Mouse (Mus musculus) naive thymus-derived CD4-positive, alpha-beta T cell, adult 5 months (primary cell): ENCODE data around the gene Gm8011. TPM values are rescaled to one million over a fixed set of nuclear protein-coding genes. Genes with fewer than 3 reads are reported as not detected.

Source experiments
- polyA plus RNA-seq: library from polyadenylated mRNA; unstranded; fragments of 100-300 nt; shearing (Covaris generic); gene quantifications from one replicate; pipeline ENCODE4 v1.2.1, GENCODE M21; 2017

Gene Gm8011
- not detected for polyA plus RNA-seq

GRCm38 (mm10) chr14:42463581-42463980, at the start of gene Gm8011:
Gm8011 (plus strand) TSS chr14:42463881.

GRCm38 (mm10) chr14:42439573-42439972, 24.1 kb upstream of the Gm8011 start, which contains the start of gene Gm8005:
Gm8005 (minus strand) TSS chr14:42439673.

DNA sequence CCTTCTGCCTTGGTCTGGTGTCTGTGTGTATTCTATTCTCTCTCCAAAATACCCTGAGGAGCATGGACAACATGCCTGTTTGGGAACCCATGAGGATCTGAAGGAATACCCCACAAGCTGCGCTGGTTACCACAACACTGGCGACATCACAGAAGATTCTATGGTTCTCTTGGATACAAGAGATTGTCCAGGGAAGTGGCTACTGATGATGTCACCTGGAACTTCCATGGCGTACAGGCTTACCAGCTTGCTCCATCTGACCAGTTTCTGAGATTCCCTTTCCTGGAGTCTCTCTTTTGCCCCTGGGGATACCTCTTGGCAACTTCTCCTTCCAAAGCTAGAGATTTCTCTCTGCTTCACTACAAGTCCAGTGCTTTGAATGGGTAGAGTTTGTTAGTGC, 38.6 kb downstream of the Gm8011 start, which contains the start of gene Gm8020:
Gene Gm8020 (minus strand): TSS at position 101 of the 400 bp plus-strand sequence.

Other genes starting within 250 kb of the Gm8011 start
- not detected for gene Gm17026, start 203.8 kb upstream of the Gm8011 start, polyA plus RNA-seq
- not detected for gene Gm9611, start 166.5 kb upstream of the Gm8011 start, polyA plus RNA-seq
- gene Gm7995, start 153.7 kb upstream of the Gm8011 start, polyA plus RNA-seq: not detected
- not detected for gene Gm8005, start 24.2 kb upstream of the Gm8011 start, polyA plus RNA-seq
- gene Gm8020, start 38.5 kb downstream of the Gm8011 start, polyA plus RNA-seq: not detected
- gene Gm8024, start 60.4 kb downstream of the Gm8011 start, polyA plus RNA-seq: not detected
- gene Gm17124, start 136.0 kb downstream of the Gm8011 start, polyA plus RNA-seq: not detected
- not detected for gene Gm3633, start 178.0 kb downstream of the Gm8011 start, polyA plus RNA-seq
- not detected for gene Gm10378, start 192.1 kb downstream of the Gm8011 start, polyA plus RNA-seq